Mouse (Mus musculus): ENCODE data around the gene Syna.

DNA sequence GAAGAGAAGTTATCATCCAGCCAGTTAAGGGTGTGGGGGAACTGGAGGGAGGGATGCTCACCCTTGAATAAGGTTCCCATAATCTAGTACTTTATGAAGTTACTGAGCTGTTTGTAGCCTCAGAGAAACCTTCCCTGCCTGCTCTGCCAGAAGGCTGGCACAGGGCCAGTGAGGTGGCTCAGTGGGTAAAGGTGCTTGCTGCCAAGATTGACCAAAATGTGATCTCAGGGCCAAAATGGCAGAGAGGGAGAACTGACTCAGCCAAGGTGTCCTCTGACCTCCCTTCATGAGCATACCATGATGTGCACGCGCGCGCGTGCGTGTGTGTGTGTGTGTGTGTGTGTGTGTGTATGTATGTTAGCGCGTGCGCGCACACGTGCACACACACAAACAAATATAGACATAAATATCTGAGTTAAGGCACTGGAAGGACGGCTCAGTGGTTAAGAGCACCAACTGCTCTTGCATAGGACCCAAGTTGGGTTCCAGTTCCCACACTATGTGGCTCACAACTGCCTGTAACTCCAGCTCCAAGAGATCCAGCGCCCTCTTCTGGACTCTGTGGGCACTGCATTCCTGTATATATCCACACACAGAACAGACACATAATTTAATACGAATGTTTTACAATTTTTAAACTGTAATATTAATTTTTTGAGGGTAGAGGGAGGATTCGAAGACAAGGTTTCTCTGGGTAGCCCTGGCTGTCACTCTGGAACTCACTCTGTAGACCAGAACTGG lies 33.8 kb downstream of the Syna start:
- TF ChIP-seq GATA1 (IDR thresholded peaks at IDR 0.05; ENCODE audit: low read length) (no peak), TAL1 (IDR thresholded peaks at IDR 0.05; ENCODE audit: low read length) (no peak)

Data from erythroblast, embryonic 14.5 days (primary cell).